Mouse (Mus musculus) adrenal gland, adult 8-10 months (tissue): ENCODE results near the gene Theg. TPM values are rescaled to one million over a fixed set of nuclear protein-coding genes. Genes with fewer than 3 reads are reported as not detected.

Experiments used
- DNase-seq: peaks from one replicate; pipeline ENCODE4 v3.0.0; 2022
- microRNA-seq, 2 experiments: library from miRNA; unstranded; fragments of <30 nt; microRNA quantifications; one replicate each; pipeline ENCODE4 v1.2.0; 2022
- total RNA-seq, 4 experiments: library from RNA; stranded (reverse); gene quantifications; 2 replicates each; pipeline ENCODE4 v1.2.4; 2022

The Theg gene
- total RNA-seq, 4 experiments from 2014 or later = not detected

DNA sequence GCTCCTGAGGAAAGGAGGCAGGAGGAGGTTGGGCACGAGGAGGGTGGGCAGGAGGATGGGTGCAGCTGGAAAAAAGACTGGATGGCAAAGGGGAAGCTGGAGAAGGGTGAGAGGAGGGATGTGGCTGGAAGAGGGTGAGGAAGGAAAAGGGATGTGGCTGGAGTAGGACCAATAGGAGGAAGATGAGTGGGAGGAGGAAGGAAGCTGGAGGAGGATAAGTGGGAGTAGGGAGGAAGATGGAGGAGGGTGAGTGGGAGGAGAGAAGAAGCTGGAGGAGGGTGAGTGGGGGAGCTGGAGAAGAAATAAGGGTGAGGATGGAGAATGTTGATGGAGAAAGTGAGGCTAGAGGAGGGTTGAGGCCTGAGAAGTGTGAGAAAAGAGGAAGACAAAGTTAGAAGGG lies 51.7 kb downstream of the Theg start:
- no peak for DNase-seq

DNA sequence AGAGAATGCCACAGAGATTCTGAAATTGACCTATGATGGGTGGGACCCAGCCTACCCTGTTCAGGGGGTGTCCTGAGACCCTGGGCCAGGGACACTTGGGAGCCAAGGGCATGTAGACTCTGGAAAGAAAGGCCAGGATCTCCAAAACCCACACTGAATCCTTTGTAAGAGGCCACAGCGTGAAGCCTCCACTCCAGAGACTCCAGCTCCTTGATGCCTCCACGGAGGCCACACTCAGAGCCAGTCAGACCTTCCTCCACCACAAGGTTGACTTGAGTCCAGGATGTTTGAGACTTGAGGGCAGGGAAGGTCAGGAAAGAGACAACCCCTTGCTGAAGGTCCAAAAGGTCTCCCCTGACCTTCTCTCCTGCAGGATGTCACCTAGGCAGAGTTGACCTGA lies 52.7 kb downstream of the Theg start:
- no peak for DNase-seq

DNA sequence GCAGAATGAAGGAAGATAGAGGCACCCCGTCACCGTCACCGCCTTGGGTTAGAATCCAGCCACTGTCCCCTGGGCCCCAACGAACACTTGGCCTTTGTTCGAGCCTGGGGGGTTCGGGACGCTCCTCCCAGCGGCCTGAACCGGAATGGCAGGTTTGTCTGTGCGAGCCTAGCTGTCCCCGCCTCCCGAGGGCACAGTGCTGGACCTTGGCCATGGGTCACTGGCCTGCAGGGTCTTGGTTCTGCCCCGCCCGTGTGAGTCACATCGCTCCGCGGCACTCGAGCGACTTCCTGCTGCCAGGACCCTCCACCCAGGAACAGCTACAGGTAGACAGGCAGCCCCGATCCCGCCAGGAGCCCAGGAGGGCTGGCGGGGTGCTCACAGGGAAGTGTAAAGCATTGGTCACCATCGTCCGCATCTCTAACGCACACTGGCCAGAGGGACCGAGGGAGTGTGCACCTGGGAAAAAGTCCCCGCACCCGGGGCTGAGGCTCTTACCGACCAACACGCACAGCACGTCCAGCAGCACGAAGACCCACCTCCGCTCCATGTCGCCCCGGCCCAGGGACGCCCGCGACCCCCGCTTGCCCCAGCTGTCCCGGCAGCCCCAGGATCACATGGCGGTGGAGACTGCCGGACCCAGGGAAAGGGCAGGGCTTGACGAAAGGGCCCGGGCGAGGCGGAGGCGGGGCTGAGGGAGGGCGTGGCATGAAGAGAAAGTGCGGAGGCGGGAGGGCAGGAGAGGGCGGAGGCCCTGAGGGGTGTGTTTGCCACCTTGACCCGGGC lies 53.8 kb downstream of the Theg start, which contains the start of gene Plpp2:
Gene Plpp2 (minus strand): TSS at position 671 of the 786 bp plus-strand sequence.
- DNase-seq = peak; percentile 81

DNA sequence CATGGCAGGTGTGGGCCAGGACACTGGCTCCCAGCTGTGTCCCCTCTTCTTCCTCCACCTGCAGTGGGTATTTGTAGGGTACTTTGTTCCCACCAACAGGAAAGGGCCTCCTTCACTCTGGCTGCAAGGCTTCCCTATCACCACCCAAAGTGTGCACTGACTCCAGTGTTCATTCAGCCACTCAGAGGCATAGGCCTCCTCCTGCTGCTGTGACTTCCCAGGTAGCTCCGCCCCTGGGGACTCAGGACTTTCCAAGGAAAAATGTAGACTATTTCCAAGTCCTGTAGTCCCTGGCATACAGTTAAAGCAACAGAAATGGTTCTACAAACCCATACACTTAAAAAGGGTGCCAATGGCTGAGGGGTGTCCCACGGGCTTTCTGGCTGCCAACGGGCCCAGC lies 54.5 kb downstream of the Theg start:
- no peak for DNase-seq

DNA sequence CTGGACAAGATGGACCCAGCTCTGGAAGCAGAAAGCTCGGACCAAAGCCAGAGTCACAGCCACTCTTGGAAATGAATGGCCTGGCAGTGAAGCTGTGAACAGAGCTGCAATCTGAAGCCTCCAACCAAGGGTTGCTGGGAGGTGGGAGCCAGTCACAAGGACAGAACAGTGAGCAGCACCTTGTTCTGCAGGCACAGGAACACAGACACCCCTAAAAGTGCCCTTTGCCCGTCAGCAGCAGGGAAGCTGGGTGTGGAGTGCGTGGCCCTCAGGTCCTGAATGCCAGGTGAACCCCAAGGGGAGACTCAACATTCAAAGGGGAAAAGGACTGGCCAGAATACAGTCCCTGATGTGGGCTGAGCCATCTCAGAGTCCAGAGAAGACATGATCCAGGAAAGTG lies 55.5 kb downstream of the Theg start:
- no peak for DNase-seq

DNA sequence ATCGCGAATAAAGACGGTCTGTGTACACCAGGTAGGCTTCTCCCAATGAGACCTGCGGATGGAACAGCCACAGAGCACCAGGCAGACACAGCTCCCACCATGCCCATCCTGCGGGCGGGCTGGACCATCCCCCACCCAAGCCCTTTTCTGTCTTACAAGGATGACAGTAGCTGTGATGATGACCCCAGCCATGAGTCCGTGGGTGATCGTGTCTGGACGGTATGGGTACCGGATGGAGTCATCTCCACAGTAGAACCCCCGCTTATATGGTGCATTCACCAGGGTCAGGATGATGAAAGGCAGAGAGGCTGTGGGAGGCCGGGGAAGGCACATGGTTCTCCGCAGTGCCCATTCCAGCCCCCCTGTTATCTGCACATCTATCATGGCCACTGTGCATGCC lies 56.4 kb downstream of the Theg start:
- no peak for DNase-seq

DNA sequence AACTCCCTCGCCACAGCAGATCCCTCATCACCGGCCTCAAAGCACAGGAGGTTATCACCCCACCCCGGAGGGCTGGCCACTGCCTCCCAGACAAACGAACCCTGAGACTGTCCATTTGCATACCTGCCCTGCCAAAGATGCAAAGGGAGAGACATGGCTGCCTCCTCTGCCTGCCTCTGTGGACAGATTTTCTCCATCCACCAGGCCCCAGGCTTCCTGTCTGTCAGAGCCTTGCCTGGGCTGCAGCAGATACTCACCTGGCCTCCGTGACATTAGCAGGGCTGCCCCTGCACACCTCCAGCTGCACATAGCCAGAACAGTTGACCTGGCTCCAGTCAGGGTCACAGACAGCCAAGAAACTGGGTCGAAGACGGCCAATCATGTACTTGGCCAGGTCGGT lies 56.9 kb downstream of the Theg start:
- DNase-seq = no peak

DNA sequence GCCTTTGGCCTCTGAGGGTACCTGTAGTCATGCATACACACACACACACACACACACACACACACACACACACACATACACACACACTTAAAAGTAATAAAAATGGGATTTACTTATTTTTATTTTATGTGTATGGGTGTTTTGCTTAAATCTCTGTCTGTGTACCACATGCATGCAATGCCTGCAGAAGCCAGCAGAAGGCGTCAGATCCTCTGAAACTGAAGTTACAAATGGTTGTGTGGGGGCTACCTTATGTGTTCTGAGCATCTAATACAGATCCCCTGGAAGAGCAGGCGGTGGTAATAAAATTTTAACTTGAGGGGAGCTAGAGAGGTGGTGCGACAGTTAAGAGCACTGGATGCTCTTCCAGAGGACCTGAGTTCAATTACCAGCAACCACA lies 59.0 kb downstream of the Theg start:
- DNase-seq = no peak

DNA sequence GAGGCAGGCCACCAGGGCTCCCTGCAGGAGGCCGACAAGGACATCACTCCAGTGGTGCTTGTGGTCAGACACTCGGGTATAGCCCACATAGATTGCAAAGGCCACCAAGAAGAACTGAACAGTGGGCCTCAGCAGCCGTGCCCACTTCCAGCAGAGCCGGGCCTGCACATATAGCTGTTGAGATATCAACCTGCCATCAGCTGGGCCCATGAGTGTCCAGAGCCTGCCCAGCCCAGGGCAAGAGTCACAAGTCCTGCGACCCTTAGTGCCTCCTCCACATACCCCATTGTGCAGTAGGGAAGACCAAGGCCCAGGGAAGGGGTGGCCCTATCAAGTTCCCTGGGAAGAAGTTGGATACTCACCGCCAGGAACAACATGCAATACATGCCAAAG lies 59.7 kb downstream of the Theg start:
- DNase-seq = no peak

DNA sequence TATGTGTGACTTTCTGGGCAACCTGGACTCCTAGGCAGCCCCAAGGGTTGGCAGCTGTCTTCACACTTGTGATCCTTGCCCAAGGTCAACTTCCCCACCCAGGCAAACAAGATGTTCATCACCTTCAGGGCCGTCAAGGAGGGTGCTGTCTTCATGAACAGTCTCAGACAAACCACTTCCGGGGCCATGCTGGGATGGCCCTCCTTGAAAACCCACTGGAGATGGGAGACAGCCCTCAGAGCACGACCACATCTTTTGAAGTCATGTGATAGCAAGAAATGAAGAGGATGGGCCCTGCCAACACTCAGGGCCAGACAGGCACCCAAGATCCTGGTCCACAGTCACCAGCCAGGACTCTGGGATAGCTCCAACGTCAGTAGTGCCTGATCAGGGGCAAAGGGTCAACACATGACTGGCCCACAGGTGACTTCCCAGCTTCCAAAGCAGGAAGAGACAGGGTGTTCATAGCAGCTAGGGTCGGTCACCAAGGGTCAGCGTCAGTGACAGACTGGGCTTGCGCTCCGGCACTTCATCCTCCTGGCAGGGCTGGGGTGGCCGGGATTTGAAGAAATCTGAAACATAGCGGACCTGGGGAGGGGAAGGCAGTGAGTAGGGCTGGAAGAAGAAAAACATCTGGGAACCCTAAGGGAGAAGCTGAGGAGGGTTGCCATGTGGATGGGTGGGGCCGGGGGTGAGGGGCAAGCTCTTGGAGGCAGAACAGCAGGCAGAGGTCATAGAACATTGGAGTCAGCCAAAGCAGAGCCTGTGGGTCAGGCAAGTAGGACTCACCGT lies 60.3 kb downstream of the Theg start:
- DNase-seq = no peak

Small RNAs within 50 kb of the gene (microRNA-seq; reads per million reads assigned to microRNA genes)
- gene Mir6909 = 0.35 to 0.50 reads per million in 2 experiments

Other genes with a start within 250 kb of the Theg start
- gene Vmn2r82, start 230.8 kb downstream of the Theg start, total RNA-seq = not detected
- not detected for gene Vmn2r83, start 118.6 kb downstream of the Theg start, total RNA-seq
- gene Plpp2, start 53.5 kb downstream of the Theg start, total RNA-seq = 10 to 100 TPM; 21.3 to 49.8 (median 30.1) TPM
- 10 to 100 TPM; 24.2 to 49.8 (median 41.4) TPM for gene Mier2, start 32.1 kb downstream of the Theg start, total RNA-seq
- under 1 TPM; 0.12 to 0.31 (median 0.17) TPM for gene C2cd4c, start 26.7 kb upstream of the Theg start, total RNA-seq
- 10 to 100 TPM in 1 of 4 experiments, 1 to 10 TPM in 3; 3.6 to 11.4 (median 6.0) TPM for gene Shc2, start 50.6 kb upstream of the Theg start, total RNA-seq
- not detected for gene Odf3l2, start 58.4 kb upstream of the Theg start, total RNA-seq
- gene Madcam1, start 77.2 kb upstream of the Theg start, total RNA-seq = not detected
- gene Tpgs1, start 82.0 kb upstream of the Theg start, total RNA-seq = 10 to 100 TPM; 37.8 to 41.6 (median 39.3) TPM
- gene Cdc34, start 94.9 kb upstream of the Theg start, total RNA-seq = 10 to 100 TPM; 50.9 to 77.7 (median 69.2) TPM
- gene Gzmm, start 101.7 kb upstream of the Theg start, total RNA-seq = 1 to 10 TPM; 1.2 to 2.2 (median 1.7) TPM
- gene Bsg, start 117.2 kb upstream of the Theg start, total RNA-seq = 100 to 1,000 TPM; 578 to 598 (median 581) TPM
- 10 to 100 TPM in 2 of 4 experiments, 1 to 10 TPM in 2; 8.1 to 10.9 (median 10.3) TPM for gene Hcn2, start 129.3 kb upstream of the Theg start, total RNA-seq
- gene Polrmt, start 159.2 kb upstream of the Theg start, total RNA-seq = 10 to 100 TPM; 58.5 to 79.0 (median 70.8) TPM
- 1 to 10 TPM in 2 of 4 experiments, under 1 TPM in 1, not detected in 1; 0.38 to 1.2 (median 1.1) TPM for gene Fgf22, start 167.7 kb upstream of the Theg start, total RNA-seq
- gene Rnf126, start 179.6 kb upstream of the Theg start, total RNA-seq = 10 to 100 TPM; 45.2 to 61.9 (median 50.8) TPM
- 10 to 100 TPM in 2 of 4 experiments, 1 to 10 TPM in 2; 8.8 to 55.0 (median 26.2) TPM for gene Fstl3, start 189.9 kb upstream of the Theg start, total RNA-seq
- gene Prss57, start 203.6 kb upstream of the Theg start, total RNA-seq = under 1 TPM in 2 of 4 experiments, not detected in 2; 0.13 to 0.38 TPM
- 100 to 1,000 TPM in 2 of 4 experiments, 10 to 100 TPM in 2; 72.7 to 123 (median 96.1) TPM for gene Palm, start 206.2 kb upstream of the Theg start, total RNA-seq
- under 1 TPM; 0.64 to 0.95 (median 0.70) TPM for gene Misp, start 233.7 kb upstream of the Theg start, total RNA-seq